Mouse (Mus musculus): ENCODE measurements around the gene Map7d3. TPM values are rescaled to one million over a fixed set of nuclear protein-coding genes. Genes with fewer than 3 reads are reported as not detected.
A peak's percentile ranks its signal among the peaks of the same experiment; 100 is the strongest.

The Map7d3 gene
- total RNA-seq (2015) (10.3 and 11.3 TPM in 2 replicates), total RNA-seq (2017) (3.1 and 4.4 TPM in 2 replicates)

GRCm38 (mm10) chrX:56821765-56822603 is at the start of gene Map7d3:
TSS of gene Map7d3 (minus strand) at chrX:56822326.
- peak; percentile 79 for ATAC-seq (replicated peaks; ENCODE audit: poor library complexity)

- no peak for ATAC-seq (replicated peaks; ENCODE audit: poor library complexity)
These were observed 47.7 kb upstream of the Map7d3 start, which contains the start of gene Adgrg4 for GRCm38 (mm10) chrX:56869863-56870262. TSS of gene Adgrg4 (plus strand) at chrX:56870163.

GRCm38 (mm10) chrX:56841255-56841654 is 19.1 kb upstream of the Map7d3 start:
- ATAC-seq (replicated peaks; ENCODE audit: poor library complexity): no peak

GRCm38 (mm10) chrX:56839369-56839768 is 17.2 kb upstream of the Map7d3 start:
- ATAC-seq (replicated peaks; ENCODE audit: poor library complexity): 0 out of 2 replicates have a peak, but pooled peaks have one; percentile 42

GRCm38 (mm10) chrX:56835842-56836241 is 13.7 kb upstream of the Map7d3 start:
- ATAC-seq (replicated peaks; ENCODE audit: poor library complexity): peak; percentile 73

- ATAC-seq (replicated peaks; ENCODE audit: poor library complexity): peak; percentile 83
These were observed 5.4 kb upstream of the Map7d3 start for GRCm38 (mm10) chrX:56827492-56827891.

GRCm38 (mm10) chrX:56791268-56791667 is 30.9 kb downstream of the Map7d3 start:
- peak; percentile 65 for ATAC-seq (replicated peaks; ENCODE audit: poor library complexity)

- ATAC-seq (replicated peaks; ENCODE audit: poor library complexity): no peak
These were observed 31.5 kb downstream of the Map7d3 start for GRCm38 (mm10) chrX:56790591-56790990.

- ATAC-seq (replicated peaks; ENCODE audit: poor library complexity): no peak
These were observed 34.6 kb downstream of the Map7d3 start for GRCm38 (mm10) chrX:56787486-56787885.

GRCm38 (mm10) chrX:56786281-56787061 is 35.7 kb downstream of the Map7d3 start:
- ATAC-seq (replicated peaks; ENCODE audit: poor library complexity): no peak

- ATAC-seq (replicated peaks; ENCODE audit: poor library complexity): no peak
These were observed 48.8 kb downstream of the Map7d3 start for GRCm38 (mm10) chrX:56773329-56773728.

GRCm38 (mm10) chrX:56771751-56772150 is 50.4 kb downstream of the Map7d3 start:
- ATAC-seq (replicated peaks; ENCODE audit: poor library complexity): no peak

- ATAC-seq (replicated peaks; ENCODE audit: poor library complexity): 0 out of 2 replicates have a peak, but pooled peaks have one; percentile 14
These were observed 52.3 kb downstream of the Map7d3 start for GRCm38 (mm10) chrX:56769838-56770237.

GRCm38 (mm10) chrX:56760257-56760760 is 61.8 kb downstream of the Map7d3 start:
- no peak for ATAC-seq (replicated peaks; ENCODE audit: poor library complexity)

- peak; percentile 82 for ATAC-seq (replicated peaks; ENCODE audit: poor library complexity)
These were observed 65.8 kb downstream of the Map7d3 start for GRCm38 (mm10) chrX:56756352-56756751.

GRCm38 (mm10) chrX:56755646-56756045 is 66.5 kb downstream of the Map7d3 start:
- peak; percentile 91 for ATAC-seq (replicated peaks; ENCODE audit: poor library complexity)

GRCm38 (mm10) chrX:56753317-56754289 is 68.5 kb downstream of the Map7d3 start:
- no peak for ATAC-seq (replicated peaks; ENCODE audit: poor library complexity)

- ATAC-seq (replicated peaks; ENCODE audit: poor library complexity): no peak
These were observed 70.0 kb downstream of the Map7d3 start for GRCm38 (mm10) chrX:56752144-56752543.

- ATAC-seq (replicated peaks; ENCODE audit: poor library complexity): no peak; the same call in 1 of the 2 replicates
These were observed 70.6 kb downstream of the Map7d3 start for GRCm38 (mm10) chrX:56751536-56751935.
